Mouse (Mus musculus): Measurements from ENCODE around the gene Utrn. TPM values are rescaled to one million over a fixed set of nuclear protein-coding genes. Genes with fewer than 3 reads are reported as not detected.

Gene Utrn
- polyA plus RNA-seq, 1 experiment from 2014 or later = 11.5 TPM

GRCm38 (mm10) chr10:12552196-12552889, 316.8 kb downstream of the Utrn start:
- no peak overlapping the region for H3K27ac ChIP-seq

GRCm38 (mm10) chr10:12551735-12552134, 317.4 kb downstream of the Utrn start:
- Histone ChIP-seq H3K79me2 (ENCODE audit: inconsistent target) (no peaks in the 10 kb centered on the region), H3K4me3 (ENCODE audit: inconsistent target) (no peak overlapping the region), H3K27ac (no peak overlapping the region), H3K36me3 (ENCODE audit: inconsistent target) (no peaks in the 10 kb centered on the region)
- 97% methylated on average over 5 of the region's 5 CpGs for WGBS (ENCODE audit: missing documents)

More at GRCm38 (mm10) chr10:12552196-12552889, 316.8 kb downstream of the Utrn start:
- WGBS (ENCODE audit: missing documents) = 95% methylated on average over 10 of the region's 11 CpGs
- no peaks in the 10 kb centered on the region for H3K36me3 ChIP-seq (ENCODE audit: inconsistent target)
- H3K4me3 ChIP-seq (ENCODE audit: inconsistent target) = no peak overlapping the region
- no peaks in the 10 kb centered on the region for H3K79me2 ChIP-seq (ENCODE audit: inconsistent target)

GRCm38 (mm10) chr10:12549945-12550540, 319.1 kb downstream of the Utrn start:
- Histone ChIP-seq H3K27ac (no peak overlapping the region), H3K79me2 (ENCODE audit: inconsistent target) (no peaks in the 10 kb centered on the region), H3K4me3 (ENCODE audit: inconsistent target) (no peak overlapping the region), H3K36me3 (ENCODE audit: inconsistent target) (no peaks in the 10 kb centered on the region)
- 25% methylated on average over 1 of the region's 1 CpGs for WGBS (ENCODE audit: missing documents)

- Histone ChIP-seq H3K27ac (no peak overlapping the region), H3K36me3 (ENCODE audit: inconsistent target) (no peaks in the 10 kb centered on the region), H3K4me3 (ENCODE audit: inconsistent target) (no peak overlapping the region), H3K79me2 (ENCODE audit: inconsistent target) (no peaks in the 10 kb centered on the region)
- 64% methylated on average over 5 of the region's 5 CpGs for WGBS (ENCODE audit: missing documents)
These were observed 319.9 kb downstream of the Utrn start for GRCm38 (mm10) chr10:12549261-12549660.

GRCm38 (mm10) chr10:12548616-12549084, 320.5 kb downstream of the Utrn start:
- H3K79me2 ChIP-seq (ENCODE audit: inconsistent target) = no peaks in the 10 kb centered on the region
- peak overlapping the region; percentile 49 for H3K27ac ChIP-seq
- H3K36me3 ChIP-seq (ENCODE audit: inconsistent target) = no peaks in the 10 kb centered on the region
- WGBS (ENCODE audit: missing documents) = 3% methylated on average over 13 of the region's 13 CpGs
- H3K4me3 ChIP-seq (ENCODE audit: inconsistent target) = peak overlapping the region; percentile 33

GRCm38 (mm10) chr10:12547037-12547625, 322.0 kb downstream of the Utrn start:
- Histone ChIP-seq H3K4me3 (ENCODE audit: inconsistent target) (no peak overlapping the region), H3K79me2 (ENCODE audit: inconsistent target) (no peaks in the 10 kb centered on the region)
- WGBS (ENCODE audit: missing documents) = 22% methylated on average over 6 of the region's 6 CpGs

GRCm38 (mm10) chr10:12545440-12545839, 323.7 kb downstream of the Utrn start:
- Histone ChIP-seq H3K79me2 (ENCODE audit: inconsistent target) (no peaks in the 10 kb centered on the region), H3K36me3 (ENCODE audit: inconsistent target) (no peaks in the 10 kb centered on the region), H3K4me3 (ENCODE audit: inconsistent target) (no peak overlapping the region), H3K27ac (no peak overlapping the region)
- WGBS (ENCODE audit: missing documents) = 23% methylated on average over 2 of the region's 2 CpGs

More at GRCm38 (mm10) chr10:12547037-12547625, 322.0 kb downstream of the Utrn start:
- Histone ChIP-seq H3K36me3 (ENCODE audit: inconsistent target) (no peaks in the 10 kb centered on the region), H3K27ac (no peak overlapping the region)

- H3K36me3 ChIP-seq (ENCODE audit: inconsistent target) = no peaks in the 10 kb centered on the region
- no peak overlapping the region for H3K4me3 ChIP-seq (ENCODE audit: inconsistent target)
- 94% methylated on average over 1 of the region's 1 CpGs for WGBS (ENCODE audit: missing documents)
- H3K27ac ChIP-seq = no peak overlapping the region
- no peaks in the 10 kb centered on the region for H3K79me2 ChIP-seq (ENCODE audit: inconsistent target)
These were observed 327.4 kb downstream of the Utrn start for GRCm38 (mm10) chr10:12541757-12542156.

GRCm38 (mm10) chr10:12535272-12535671, 333.9 kb downstream of the Utrn start:
- no peaks in the 10 kb centered on the region for H3K36me3 ChIP-seq (ENCODE audit: inconsistent target)
- 83% methylated on average over 1 of the region's 1 CpGs for WGBS (ENCODE audit: missing documents)
- no peaks in the 10 kb centered on the region for H3K79me2 ChIP-seq (ENCODE audit: inconsistent target)
- no peak overlapping the region for H3K27ac ChIP-seq
- no peak overlapping the region for H3K4me3 ChIP-seq (ENCODE audit: inconsistent target)

- Histone ChIP-seq H3K36me3 (ENCODE audit: inconsistent target) (no peaks in the 10 kb centered on the region), H3K4me3 (ENCODE audit: inconsistent target) (no peak overlapping the region), H3K27ac (no peak overlapping the region), H3K79me2 (ENCODE audit: inconsistent target) (no peaks in the 10 kb centered on the region)
- WGBS (ENCODE audit: missing documents) = 89% methylated on average over 3 of the region's 3 CpGs
These were observed 334.4 kb downstream of the Utrn start for GRCm38 (mm10) chr10:12534801-12535200.

GRCm38 (mm10) chr10:12534301-12534700, 334.9 kb downstream of the Utrn start:
- no peak overlapping the region for H3K4me3 ChIP-seq (ENCODE audit: inconsistent target)
- WGBS (ENCODE audit: missing documents) = 65% methylated on average over 2 of the region's 3 CpGs

GRCm38 (mm10) chr10:12522078-12522477, 347.1 kb downstream of the Utrn start:
- Histone ChIP-seq H3K4me3 (ENCODE audit: inconsistent target) (no peak overlapping the region), H3K27ac (no peak overlapping the region), H3K79me2 (ENCODE audit: inconsistent target) (no peaks in the 10 kb centered on the region), H3K36me3 (ENCODE audit: inconsistent target) (no peaks in the 10 kb centered on the region)
- WGBS (ENCODE audit: missing documents) = 95% methylated on average over 1 of the region's 1 CpGs

More at GRCm38 (mm10) chr10:12534301-12534700, 334.9 kb downstream of the Utrn start:
- Histone ChIP-seq H3K27ac (no peak overlapping the region), H3K36me3 (ENCODE audit: inconsistent target) (no peaks in the 10 kb centered on the region), H3K79me2 (ENCODE audit: inconsistent target) (no peaks in the 10 kb centered on the region)

- Histone ChIP-seq H3K27ac (no peak overlapping the region), H3K79me2 (ENCODE audit: inconsistent target) (no peaks in the 10 kb centered on the region), H3K4me3 (ENCODE audit: inconsistent target) (no peak overlapping the region), H3K36me3 (ENCODE audit: inconsistent target) (no peaks in the 10 kb centered on the region)
- 83% methylated on average over 3 of the region's 3 CpGs for WGBS (ENCODE audit: missing documents)
These were observed 351.0 kb downstream of the Utrn start for GRCm38 (mm10) chr10:12518162-12518561.

GRCm38 (mm10) chr10:12505568-12505967, 363.6 kb downstream of the Utrn start:
- 96% methylated on average over 7 of the region's 7 CpGs for WGBS (ENCODE audit: missing documents)
- H3K27ac ChIP-seq = no peak overlapping the region
- H3K79me2 ChIP-seq (ENCODE audit: inconsistent target) = no peaks in the 10 kb centered on the region
- no peaks in the 10 kb centered on the region for H3K36me3 ChIP-seq (ENCODE audit: inconsistent target)
- H3K4me3 ChIP-seq (ENCODE audit: inconsistent target) = no peak overlapping the region

GRCm38 (mm10) chr10:12500489-12500888, 368.7 kb downstream of the Utrn start:
- no peak overlapping the region for H3K4me3 ChIP-seq (ENCODE audit: inconsistent target)
- no peak overlapping the region for H3K27ac ChIP-seq
- no peaks in the 10 kb centered on the region for H3K79me2 ChIP-seq (ENCODE audit: inconsistent target)
- no peaks in the 10 kb centered on the region for H3K36me3 ChIP-seq (ENCODE audit: inconsistent target)
- 73% methylated on average over 5 of the region's 5 CpGs for WGBS (ENCODE audit: missing documents)
